Mouse (Mus musculus) kidney, postnatal 10 days (tissue): ENCODE results near the gene Rps25.
"Not testable (repeated sequence)": the region's sequence is repeated elsewhere in the genome, so short reads cannot be mapped to it uniquely, and the experiment has no call there.

Experiments used
- DNase-seq: peaks from one replicate; pipeline ENCODE4 v3.0.0; 2021; ENCODE audit warnings: mixed read lengths

Rps25 gene

GRCm38 (mm10) chr9:44406906-44407751 lies at the start of gene Rps25, which contains the start of gene Trappc4:
Rps25 (plus strand) TSS chr9:44407139.
Trappc4 (minus strand) TSS chr9:44407600.
- DNase-seq = peak; percentile 96

GRCm38 (mm10) chr9:44357207-44357606 lies 49.7 kb upstream of the Rps25 start:
- DNase-seq = no peak

GRCm38 (mm10) chr9:44361190-44361917 lies 45.6 kb upstream of the Rps25 start, which contains the start of gene Vps11:
Vps11 (minus strand) TSS chr9:44361670.
- peak; percentile 97 for DNase-seq

GRCm38 (mm10) chr9:44361931-44362330 lies 45.0 kb upstream of the Rps25 start:
- not testable (repeated sequence) for DNase-seq

GRCm38 (mm10) chr9:44364480-44364879 lies 42.5 kb upstream of the Rps25 start:
- DNase-seq = peak; percentile 33

GRCm38 (mm10) chr9:44373386-44373785 lies 33.6 kb upstream of the Rps25 start:
- DNase-seq = no peak

GRCm38 (mm10) chr9:44376141-44376540 lies 30.8 kb upstream of the Rps25 start:
- no peak for DNase-seq

GRCm38 (mm10) chr9:44377335-44377734 lies 29.6 kb upstream of the Rps25 start:
- DNase-seq = not testable (repeated sequence)

- DNase-seq = no peak
Measured at GRCm38 (mm10) chr9:44378153-44378730, 28.7 kb upstream of the Rps25 start.

GRCm38 (mm10) chr9:44379054-44379834 lies 27.7 kb upstream of the Rps25 start, which contains the start of gene Hyou1:
Hyou1 (plus strand) TSS chr9:44379490.
- DNase-seq = peak; percentile 100

- peak; percentile 34 for DNase-seq
Measured at GRCm38 (mm10) chr9:44379862-44380261, 27.1 kb upstream of the Rps25 start.

- DNase-seq = no peak
Measured at GRCm38 (mm10) chr9:44384596-44384995, 22.3 kb upstream of the Rps25 start.

- no peak for DNase-seq
Measured at GRCm38 (mm10) chr9:44387221-44387620, 19.7 kb upstream of the Rps25 start.

- DNase-seq = peak; percentile 70
Measured at GRCm38 (mm10) chr9:44389273-44389672, 17.7 kb upstream of the Rps25 start.

GRCm38 (mm10) chr9:44391466-44391865 lies 15.5 kb upstream of the Rps25 start:
- peak; percentile 90 for DNase-seq

- DNase-seq = peak; percentile 96
Measured at GRCm38 (mm10) chr9:44396684-44397411, 10.1 kb upstream of the Rps25 start, which contains the start of gene Slc37a4. Slc37a4 (plus strand) TSS chr9:44396852.

- DNase-seq = peak; percentile 76
Measured at GRCm38 (mm10) chr9:44398087-44398486, 8.9 kb upstream of the Rps25 start.

- DNase-seq = no peak
Measured at GRCm38 (mm10) chr9:44398551-44398950, 8.4 kb upstream of the Rps25 start.

- peak; percentile 26 for DNase-seq
Measured at GRCm38 (mm10) chr9:44399114-44399794, 7.7 kb upstream of the Rps25 start.

GRCm38 (mm10) chr9:44399795-44400114 lies 7.2 kb upstream of the Rps25 start:
- no peak for DNase-seq

- DNase-seq = peak; percentile 69
Measured at GRCm38 (mm10) chr9:44401081-44401480, 5.9 kb upstream of the Rps25 start.
